Mouse (Mus musculus): ENCODE measurements around the gene Polr2f. TPM values are rescaled to one million over a fixed set of nuclear protein-coding genes. Genes with fewer than 3 reads are reported as not detected.

Polr2f gene
- total and polyA plus RNA-seq, 3 experiments: 423 to 510 TPM; not detected in 1

- DNase-seq (ENCODE audit: low read depth, low spot score): no peak
- peaks cover 11 to 17% of the 10 kb centered on the region in 2 experiments for H3K27me3 ChIP-seq (ENCODE audit: control insufficient read depth in 1 of 2, insufficient read depth in 2 of 2, low read length in 2 of 2)
- TF ChIP-seq RCOR1 (IDR thresholded peaks at IDR 0.05; ENCODE audit: low read depth, low read length) (no peak), MXI1 (IDR thresholded peaks at IDR 0.05; ENCODE audit: low read depth, low read length) (no peak), MEF2A (IDR thresholded peaks at IDR 0.05; ENCODE audit: extremely low read depth, insufficient replicate concordance, low read depth, low read length, poor library complexity, severe bottlenecking) (no peak), GATA1 (IDR thresholded peaks at IDR 0.05; ENCODE audit: low read depth, low read length) (no peak), TCF12 (IDR thresholded peaks at IDR 0.05; ENCODE audit: low read depth, low read length) (no peak), ZC3H11A (IDR thresholded peaks at IDR 0.05; ENCODE audit: low read depth, low read length) (no peak), TBP (IDR thresholded peaks at IDR 0.05; ENCODE audit: low read depth, low read length) (no peak), CHD1 (IDR thresholded peaks at IDR 0.05; ENCODE audit: low read depth, low read length) (no peak), POLR2AphosphoS2 (IDR thresholded peaks at IDR 0.05; ENCODE audit: low read length) (no peak), USF2 (IDR thresholded peaks at IDR 0.05; ENCODE audit: borderline replicate concordance in 1 of 2, insufficient read depth in 1 of 2, low read depth in 1 of 2, low read length in 2 of 2) (no peak), SMC3 (IDR thresholded peaks at IDR 0.05; ENCODE audit: low read depth, low read length) (no peak), BHLHE40 (IDR thresholded peaks at IDR 0.05; ENCODE audit: borderline replicate concordance, low read depth, low read length) (no peak), E2F4 (IDR thresholded peaks at IDR 0.05; ENCODE audit: borderline replicate concordance, low read depth, low read length) (no peak), GABPA (IDR thresholded peaks at IDR 0.05; ENCODE audit: low read depth, low read length) (no peak), SIN3A (IDR thresholded peaks at IDR 0.05; ENCODE audit: low read length) (no peak), ZMIZ1 (IDR thresholded peaks at IDR 0.05; ENCODE audit: low read depth, low read length) (no peak), MAZ (IDR thresholded peaks at IDR 0.05; ENCODE audit: low read depth, low read length) (no peak), JUND (IDR thresholded peaks at IDR 0.05; ENCODE audit: low read depth, low read length) (no peak), POLR2AphosphoS5 (IDR thresholded peaks at IDR 0.05; ENCODE audit: borderline replicate concordance, low read depth, low read length) (no peak), MYC (IDR thresholded peaks at IDR 0.05; ENCODE audit: low read depth, low read length) (no peak)
Measured at GRCm38 (mm10) chr15:79176905-79177304, 36.1 kb downstream of the Polr2f start.

GRCm38 (mm10) chr15:79185213-79185612, 44.4 kb downstream of the Polr2f start:
- H3K9ac ChIP-seq (ENCODE audit: control insufficient read depth, low read depth, low read length, poor library complexity, severe bottlenecking): no peak overlapping the region
- no peaks in the 10 kb centered on the region for H3K4me1 ChIP-seq (ENCODE audit: control insufficient read depth in 1 of 2, insufficient read depth in 2 of 2, low read length in 2 of 2)
- no peaks in the 10 kb centered on the region for H3K9me3 ChIP-seq (replicated peaks; ENCODE audit: insufficient read depth, low read length)
- TF ChIP-seq KAT2A (conservative IDR thresholded peaks at IDR 0.05; ENCODE audit: low read depth, low read length): no peak
- no peak for TF ChIP-seq TCF12 (IDR thresholded peaks at IDR 0.05; ENCODE audit: low read depth, low read length)
- no peak for TF ChIP-seq RAD21 (IDR thresholded peaks at IDR 0.05; ENCODE audit: low read depth, low read length)
- no peak for TF ChIP-seq RCOR1 (IDR thresholded peaks at IDR 0.05; ENCODE audit: low read depth, low read length)
- TF ChIP-seq E2F4 (IDR thresholded peaks at IDR 0.05; ENCODE audit: borderline replicate concordance, low read depth, low read length): no peak
- no peak for TF ChIP-seq GATA1 (IDR thresholded peaks at IDR 0.05; ENCODE audit: low read depth, low read length)
- TF ChIP-seq MAZ (IDR thresholded peaks at IDR 0.05; ENCODE audit: low read depth, low read length): no peak
- TF ChIP-seq SIN3A (IDR thresholded peaks at IDR 0.05; ENCODE audit: low read length): no peak
- no peak for TF ChIP-seq POLR2AphosphoS5 (IDR thresholded peaks at IDR 0.05; ENCODE audit: borderline replicate concordance, low read depth, low read length)
- no peak for TF ChIP-seq POLR2A (IDR thresholded peaks at IDR 0.05; ENCODE audit: control insufficient read depth in 1 of 2, insufficient read depth in 1 of 2, low read depth in 1 of 2, low read length in 2 of 2, poor library complexity in 1 of 2)
- TF ChIP-seq TBP (IDR thresholded peaks at IDR 0.05; ENCODE audit: low read depth, low read length): no peak
- no peak for TF ChIP-seq MEF2A (IDR thresholded peaks at IDR 0.05; ENCODE audit: extremely low read depth, insufficient replicate concordance, low read depth, low read length, poor library complexity, severe bottlenecking)
- TF ChIP-seq ZNF384 (IDR thresholded peaks at IDR 0.05; ENCODE audit: low read depth, low read length): no peak
- TF ChIP-seq MYC (IDR thresholded peaks at IDR 0.05; ENCODE audit: low read depth, low read length): no peak
- no peak for TF ChIP-seq ELF1 (IDR thresholded peaks at IDR 0.05; ENCODE audit: low read depth, low read length)
- TF ChIP-seq ZC3H11A (IDR thresholded peaks at IDR 0.05; ENCODE audit: low read depth, low read length): no peak
- H3K27ac ChIP-seq (ENCODE audit: control insufficient read depth, low read depth, low read length): no peak overlapping the region
- H3K27me3 ChIP-seq (ENCODE audit: control insufficient read depth in 1 of 2, insufficient read depth in 2 of 2, low read length in 2 of 2): peaks cover 14 to 19% of the 10 kb centered on the region in 2 experiments
- H3K4me3 ChIP-seq (ENCODE audit: control insufficient read depth in 1 of 2, insufficient read depth in 1 of 2, low read depth in 2 of 2, low read length in 2 of 2): no peak overlapping the region
- H3K79me2 ChIP-seq (ENCODE audit: control insufficient read depth, insufficient read depth, low read length, poor library complexity): no peaks in the 10 kb centered on the region
- H3K36me3 ChIP-seq (ENCODE audit: control insufficient read depth in 1 of 2, insufficient read depth in 2 of 2, low read length in 2 of 2): no peaks in the 10 kb centered on the region
- no peak for DNase-seq (ENCODE audit: low read depth, low spot score)

More at GRCm38 (mm10) chr15:79176905-79177304, 36.1 kb downstream of the Polr2f start:
- H3K4me1 ChIP-seq (ENCODE audit: control insufficient read depth in 1 of 2, insufficient read depth in 2 of 2, low read length in 2 of 2): no peaks in the 10 kb centered on the region; a peak in 1 of 4 replicates
- no peaks in the 10 kb centered on the region for H3K9me3 ChIP-seq (replicated peaks; ENCODE audit: insufficient read depth, low read length)
- no peak overlapping the region for H3K9ac ChIP-seq (ENCODE audit: control insufficient read depth, low read depth, low read length, poor library complexity, severe bottlenecking)
- no peaks in the 10 kb centered on the region for H3K79me2 ChIP-seq (ENCODE audit: control insufficient read depth, insufficient read depth, low read length, poor library complexity)
- H3K27ac ChIP-seq (ENCODE audit: control insufficient read depth, low read depth, low read length): no peak overlapping the region
- H3K4me3 ChIP-seq (ENCODE audit: control insufficient read depth in 1 of 2, insufficient read depth in 1 of 2, low read depth in 2 of 2, low read length in 2 of 2): no peak overlapping the region
- H3K36me3 ChIP-seq (ENCODE audit: control insufficient read depth in 1 of 2, insufficient read depth in 2 of 2, low read length in 2 of 2): 0 out of 4 replicates have a peak, but pooled peaks cover 0 to 2% of the 10 kb centered on the region in 2 experiments
